1 mouse cellular context compared by ENCODE assay signal in genomic region chr6:5720716-5721115, GRCm38 (mm10). TPM values are rescaled to one million over a fixed set of nuclear protein-coding genes. Genes with fewer than 3 reads are reported as not detected.
"Had no signal": no experiment of that assay in that cellular context is flagged by ENCODE, and none has a peak within 500 bp of the region (broad histone marks: within the 10 kb centered on the region; RNA-seq: fewer than 3 reads in every experiment).

No protein-coding gene starts in this region.

RNA-seq across cellular contexts. Expression of gene Dync1i1, which starts 4.7 kb away (rescaled TPM):
- polyA plus RNA-seq: inflammation-experienced regulatory T-cells, adult 6 months had no signal
